Mouse (Mus musculus) layer of hippocampus, adult 9-11 months (tissue): ENCODE data around the gene Hpse2.

Source experiments
- DNase-seq: peaks from one replicate; pipeline ENCODE4 v3.0.0; 2022

Hpse2 gene

GRCm38 (mm10) chr19:42764398-42764797, 623.8 kb downstream of the Hpse2 start:
- no peak for DNase-seq

DNA sequence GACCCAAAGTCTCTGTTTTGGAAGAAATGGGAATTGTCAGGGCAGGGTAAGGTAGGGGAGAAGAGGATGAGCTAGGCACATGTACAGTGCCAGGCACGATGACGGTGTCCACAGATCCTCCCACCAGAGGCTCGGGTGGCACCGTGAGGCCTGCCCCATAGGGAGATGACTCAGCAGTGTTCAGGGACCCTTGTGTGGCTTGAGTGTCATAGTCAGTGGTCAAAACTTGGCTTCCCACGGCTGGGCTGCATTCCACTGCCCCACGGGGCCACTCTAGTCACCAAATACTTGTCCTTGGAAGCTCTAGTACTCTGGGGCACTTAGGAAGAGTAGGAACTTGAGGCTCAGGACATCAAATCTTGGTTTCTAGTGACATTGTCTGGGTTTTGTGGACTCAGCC, 631.5 kb downstream of the Hpse2 start:
- DNase-seq: no peak

DNA sequence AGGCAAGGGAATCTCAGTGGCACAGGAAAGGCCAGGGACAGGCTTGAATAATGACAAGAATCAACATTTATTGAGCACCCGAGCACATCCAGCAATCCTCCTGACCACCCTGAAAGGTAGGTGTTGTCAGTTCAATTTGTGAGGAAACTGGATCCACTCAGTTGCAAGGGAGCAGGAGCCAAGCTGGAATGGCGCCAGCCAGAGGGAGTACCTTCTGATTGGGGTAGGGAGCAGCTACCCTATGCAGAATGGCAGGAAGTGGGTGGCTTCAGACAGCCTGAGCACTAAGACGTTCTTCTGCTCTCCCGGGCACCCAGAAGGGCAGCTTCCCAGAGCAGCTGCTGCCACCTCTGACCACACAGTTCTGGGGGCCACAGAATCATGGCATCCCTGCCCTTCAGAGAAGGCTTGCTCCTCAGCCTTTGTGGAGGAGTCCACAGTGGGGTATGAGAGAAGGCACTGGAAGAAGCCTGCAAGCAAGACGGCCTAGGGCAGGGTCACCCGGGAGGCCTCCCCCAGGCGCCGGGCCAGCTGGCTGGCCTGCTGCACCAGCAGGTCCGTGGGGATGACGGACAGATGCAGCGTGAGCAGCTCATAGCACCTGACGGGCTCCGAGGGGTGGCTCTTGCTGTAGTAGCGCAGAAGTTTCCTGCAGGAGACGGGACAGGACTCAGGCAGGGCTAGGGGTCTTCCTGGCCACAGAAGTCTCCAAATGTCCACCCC, 632.8 kb downstream of the Hpse2 start:
- peak; percentile 23 for DNase-seq

- peak; percentile 57 for DNase-seq
These were observed 634.8 kb downstream of the Hpse2 start for GRCm38 (mm10) chr19:42753141-42753917.

DNA sequence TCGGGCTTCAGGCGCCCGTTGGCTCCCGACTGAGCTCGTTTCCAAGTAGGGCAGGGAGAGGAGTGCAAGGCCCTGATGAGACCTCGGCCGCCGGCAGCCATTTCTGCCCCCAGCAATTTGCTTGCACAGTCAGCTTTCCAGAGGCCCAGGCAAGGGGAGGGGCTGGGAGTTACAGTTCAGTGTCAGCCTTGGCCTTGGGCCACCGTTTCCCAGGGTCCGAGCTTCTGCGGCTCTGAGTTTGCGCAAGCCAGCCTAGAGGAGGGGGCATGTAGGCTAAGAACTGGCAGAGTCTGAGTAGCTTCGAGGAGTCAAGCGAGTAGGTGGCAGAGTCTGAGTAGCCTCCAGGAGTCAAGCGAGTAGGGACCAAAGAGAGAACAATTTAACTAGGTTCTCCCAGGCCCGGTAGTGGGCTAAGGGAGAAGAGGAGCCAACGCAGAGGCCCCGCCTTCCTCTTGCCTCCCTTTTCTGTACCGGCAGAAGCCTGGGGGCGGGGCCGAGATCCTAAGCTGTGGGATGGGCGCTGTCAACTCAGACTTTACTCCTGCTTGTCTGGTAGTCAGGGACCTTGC, 635.7 kb downstream of the Hpse2 start, which contains the start of gene Pyroxd2:
Pyroxd2 (minus strand) TSS at position 413 of the 569 bp plus-strand sequence.
- peak; percentile 66 for DNase-seq

- no peak for DNase-seq
These were observed 638.0 kb downstream of the Hpse2 start for GRCm38 (mm10) chr19:42750196-42750595.

DNA sequence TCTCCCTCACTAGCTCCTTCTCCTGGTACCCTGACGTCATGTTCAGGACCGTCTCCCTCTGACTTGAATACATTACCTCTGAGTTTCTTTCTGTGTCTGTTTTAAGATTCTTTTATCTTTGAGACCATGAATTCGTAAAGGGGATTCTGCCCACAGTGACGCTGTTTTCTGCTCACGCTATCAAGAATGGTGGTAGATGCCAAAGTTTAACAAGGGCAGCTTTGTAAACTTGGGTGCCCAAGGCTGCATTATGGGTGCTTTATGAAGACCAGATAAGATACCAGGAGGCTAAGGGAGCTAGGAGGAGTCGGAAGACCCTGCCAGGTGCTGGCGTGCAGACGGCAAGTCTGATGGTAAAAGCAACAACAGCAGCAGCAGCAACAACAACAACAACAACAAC, 641.5 kb downstream of the Hpse2 start:
- no peak for DNase-seq

GRCm38 (mm10) chr19:42745869-42746224, 642.3 kb downstream of the Hpse2 start:
- DNase-seq: no peak

- DNase-seq: no peak
These were observed 642.9 kb downstream of the Hpse2 start for GRCm38 (mm10) chr19:42745084-42745868.

- peak; percentile 55 for DNase-seq
These were observed 644.0 kb downstream of the Hpse2 start for GRCm38 (mm10) chr19:42744162-42744586.

GRCm38 (mm10) chr19:42743261-42743660, 644.9 kb downstream of the Hpse2 start:
- no peak for DNase-seq

GRCm38 (mm10) chr19:42741884-42742283, 646.3 kb downstream of the Hpse2 start:
- peak; percentile 60 for DNase-seq

DNA sequence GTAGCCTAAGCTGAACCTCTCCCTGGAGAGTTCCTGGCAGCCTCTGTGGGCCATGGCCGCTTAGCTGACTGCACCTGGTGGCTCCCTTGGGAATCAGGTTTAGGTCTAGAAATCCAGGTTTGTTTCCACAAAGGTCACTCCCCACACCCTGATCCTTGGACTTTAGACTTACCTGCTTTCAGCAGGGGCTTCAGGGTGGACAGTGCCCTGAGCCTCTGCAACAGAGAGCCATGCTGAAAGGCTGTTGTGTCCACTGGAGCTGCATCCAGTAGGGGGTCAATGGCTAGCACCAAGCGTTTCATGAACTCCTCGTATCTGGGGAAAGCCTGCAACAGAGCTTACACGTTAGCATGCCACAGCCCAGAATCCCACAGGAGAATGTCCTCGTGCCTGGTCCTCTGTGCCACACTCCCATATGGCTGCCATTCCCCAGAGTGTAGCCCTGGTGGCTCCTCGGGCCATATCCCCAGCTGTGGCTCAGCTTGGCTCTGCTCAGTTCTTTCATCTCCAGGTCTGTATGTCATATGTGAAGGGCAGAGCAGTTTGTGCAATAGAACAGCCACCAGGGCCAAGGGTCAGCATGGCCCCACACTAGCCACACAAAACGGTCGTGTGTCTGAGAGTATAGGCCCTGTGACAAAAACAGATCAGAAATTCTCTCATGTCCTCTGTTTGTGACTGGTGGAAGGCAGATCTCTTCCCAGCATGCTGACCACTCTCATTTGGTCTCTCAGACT, 647.8 kb downstream of the Hpse2 start:
- DNase-seq: no peak

DNA sequence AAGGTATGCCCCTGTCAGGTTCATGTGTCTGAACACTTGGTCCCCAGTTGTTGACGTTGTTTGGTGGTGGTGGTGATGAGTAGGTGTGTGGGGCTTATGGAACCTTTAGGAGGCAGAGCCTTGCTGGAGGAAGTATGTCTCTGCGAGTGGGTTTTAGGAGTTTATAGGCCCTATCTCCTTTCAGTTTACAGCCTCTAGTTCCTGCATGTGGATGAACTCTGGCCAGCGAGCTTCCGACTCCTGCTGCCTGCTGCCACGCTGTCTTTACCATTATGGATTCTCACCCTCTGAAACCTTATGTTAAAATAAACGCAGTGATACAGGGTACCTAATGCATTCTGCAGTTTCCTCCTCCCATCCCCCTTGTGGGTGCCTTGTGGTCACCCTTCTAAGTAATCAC, 648.4 kb downstream of the Hpse2 start:
- DNase-seq: no peak

DNA sequence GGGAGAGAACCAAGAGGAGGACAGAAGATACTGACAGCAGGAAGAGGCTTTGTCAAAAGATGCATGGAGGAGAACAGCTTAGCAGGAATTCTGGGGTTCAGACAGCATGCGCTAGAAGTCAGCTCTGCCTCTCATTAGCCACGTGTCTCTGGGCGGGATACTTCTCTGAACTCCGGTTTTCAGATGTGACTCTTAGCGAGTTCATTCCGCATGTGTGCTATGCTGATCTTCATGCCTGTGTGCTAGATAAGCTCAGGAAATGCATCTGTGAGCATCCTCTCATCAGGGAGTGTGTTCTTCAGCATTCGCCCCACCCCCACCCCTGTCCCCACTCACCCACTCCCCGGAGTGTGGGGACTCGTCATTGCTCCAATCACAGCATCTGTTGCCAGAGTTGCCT, 650.4 kb downstream of the Hpse2 start:
- no peak for DNase-seq
